Mouse (Mus musculus): Measurements from ENCODE around the gene Cited2. TPM values are rescaled to one million over a fixed set of nuclear protein-coding genes. Genes with fewer than 3 reads are reported as not detected.

The Cited2 gene
- total and polyA plus RNA-seq, 2 experiments = 9.2 to 25.6 TPM

DNA sequence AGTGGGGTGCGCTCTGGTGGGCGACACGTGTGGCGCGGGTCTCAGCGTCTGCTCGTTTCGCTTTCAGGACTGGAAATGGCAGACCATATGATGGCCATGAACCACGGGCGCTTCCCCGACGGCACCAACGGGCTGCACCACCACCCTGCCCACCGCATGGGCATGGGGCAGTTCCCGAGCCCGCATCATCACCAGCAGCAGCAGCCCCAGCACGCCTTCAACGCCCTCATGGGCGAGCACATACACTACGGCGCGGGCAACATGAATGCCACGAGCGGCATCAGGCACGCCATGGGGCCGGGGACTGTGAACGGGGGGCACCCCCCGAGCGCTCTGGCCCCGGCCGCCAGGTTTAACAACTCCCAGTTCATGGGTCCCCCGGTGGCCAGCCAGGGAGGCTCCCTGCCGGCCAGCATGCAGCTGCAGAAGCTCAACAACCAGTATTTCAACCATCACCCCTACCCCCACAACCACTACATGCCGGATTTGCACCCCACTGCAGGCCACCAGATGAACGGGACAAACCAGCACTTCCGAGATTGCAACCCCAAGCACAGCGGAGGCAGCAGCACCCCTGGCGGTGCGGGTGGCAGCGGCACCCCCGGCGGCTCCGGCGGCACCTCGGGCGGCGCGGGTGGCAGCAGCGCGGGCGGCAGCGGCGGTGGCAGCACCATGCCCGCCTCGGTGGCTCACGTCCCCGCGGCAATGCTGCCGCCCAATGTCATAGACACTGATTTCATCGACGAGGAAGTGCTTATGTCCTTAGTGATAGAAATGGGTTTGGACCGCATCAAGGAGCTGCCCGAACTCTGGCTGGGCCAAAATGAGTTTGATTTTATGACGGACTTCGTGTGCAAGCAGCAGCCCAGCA lies 1.1 kb downstream of the Cited2 start:
- Histone ChIP-seq H3K36me3 (ENCODE audit: control insufficient read depth, insufficient read depth, low read length) (no peaks in the 10 kb centered on the region), H3K9ac (ENCODE audit: low read depth, low read length) (peak overlapping the region; percentile 91), H3K27me3 (ENCODE audit: control insufficient read depth, insufficient read depth, low read length) (no peaks in the 10 kb centered on the region), H3K4me1 (ENCODE audit: control insufficient read depth, insufficient read depth, low read length) (peaks cover 9% of the 10 kb centered on the region), H3K4me3 (ENCODE audit: insufficient read depth, low read depth, low read length) (peak overlapping the region; percentile 79), H3K27ac (replicated peaks; ENCODE audit: insufficient read depth, low read depth, low read length) (peak overlapping the region; percentile 92), H3K79me2 (ENCODE audit: control insufficient read depth, insufficient read depth, low read length) (peaks cover 10% of the 10 kb centered on the region; the same call in 1 of the 2 replicates)
- DNase-seq (ENCODE audit: extremely low read depth, low read depth, low spot score) = peak; percentile 53
- TF ChIP-seq CTCF (IDR thresholded peaks at IDR 0.05; ENCODE audit: low read depth, low read length) (peak; percentile 55), POLR2A (IDR thresholded peaks at IDR 0.05; ENCODE audit: extremely low read depth, insufficient read depth, low read length) (no peak)
- 1% methylated on average over 65 of the region's 65 CpGs for WGBS

DNA sequence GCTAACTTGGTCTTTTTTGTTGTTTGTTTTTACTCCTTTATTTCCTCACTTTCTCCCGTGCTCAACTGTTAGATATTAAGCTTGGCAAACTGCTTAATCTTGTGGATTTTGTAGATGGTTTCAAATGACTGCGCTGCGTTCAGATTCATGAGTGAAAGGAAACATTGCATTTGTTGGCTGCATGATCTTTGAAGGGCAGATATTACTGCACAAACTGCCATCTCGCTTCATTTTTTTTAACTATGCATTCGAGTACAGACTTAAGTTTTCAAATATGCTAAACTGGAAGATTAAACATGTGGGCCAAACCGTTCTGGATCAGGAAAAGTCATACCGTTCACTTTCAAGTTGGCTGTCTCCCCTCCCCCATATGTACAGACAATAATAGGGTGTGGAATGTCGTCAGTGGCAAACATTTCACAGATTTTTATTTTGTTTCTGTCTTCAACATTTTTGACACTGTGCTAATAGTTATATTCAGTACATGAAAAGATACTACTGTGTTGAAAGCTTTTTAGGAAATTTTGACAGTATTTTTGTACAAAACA lies 2.1 kb downstream of the Cited2 start:
- peak; percentile 56 for DNase-seq (ENCODE audit: extremely low read depth, low read depth, low spot score)
- WGBS = 16% methylated on average over 8 of the region's 8 CpGs
- H3K9ac ChIP-seq (ENCODE audit: low read depth, low read length) = no peak overlapping the region
- TF ChIP-seq POLR2A (IDR thresholded peaks at IDR 0.05; ENCODE audit: extremely low read depth, insufficient read depth, low read length) = no peak
- TF ChIP-seq CTCF (IDR thresholded peaks at IDR 0.05; ENCODE audit: low read depth, low read length) = no peak
- H3K27ac ChIP-seq (replicated peaks; ENCODE audit: insufficient read depth, low read depth, low read length) = no peak overlapping the region
- no peaks in the 10 kb centered on the region for H3K36me3 ChIP-seq (ENCODE audit: control insufficient read depth, insufficient read depth, low read length)
- peaks cover 9% of the 10 kb centered on the region for H3K4me1 ChIP-seq (ENCODE audit: control insufficient read depth, insufficient read depth, low read length)
- H3K79me2 ChIP-seq (ENCODE audit: control insufficient read depth, insufficient read depth, low read length) = peaks cover 10% of the 10 kb centered on the region; the same call in 1 of the 2 replicates
- H3K27me3 ChIP-seq (ENCODE audit: control insufficient read depth, insufficient read depth, low read length) = no peaks in the 10 kb centered on the region
- peak overlapping the region; percentile 20; the same call in 1 of the 2 replicates for H3K4me3 ChIP-seq (ENCODE audit: insufficient read depth, low read depth, low read length)

DNA sequence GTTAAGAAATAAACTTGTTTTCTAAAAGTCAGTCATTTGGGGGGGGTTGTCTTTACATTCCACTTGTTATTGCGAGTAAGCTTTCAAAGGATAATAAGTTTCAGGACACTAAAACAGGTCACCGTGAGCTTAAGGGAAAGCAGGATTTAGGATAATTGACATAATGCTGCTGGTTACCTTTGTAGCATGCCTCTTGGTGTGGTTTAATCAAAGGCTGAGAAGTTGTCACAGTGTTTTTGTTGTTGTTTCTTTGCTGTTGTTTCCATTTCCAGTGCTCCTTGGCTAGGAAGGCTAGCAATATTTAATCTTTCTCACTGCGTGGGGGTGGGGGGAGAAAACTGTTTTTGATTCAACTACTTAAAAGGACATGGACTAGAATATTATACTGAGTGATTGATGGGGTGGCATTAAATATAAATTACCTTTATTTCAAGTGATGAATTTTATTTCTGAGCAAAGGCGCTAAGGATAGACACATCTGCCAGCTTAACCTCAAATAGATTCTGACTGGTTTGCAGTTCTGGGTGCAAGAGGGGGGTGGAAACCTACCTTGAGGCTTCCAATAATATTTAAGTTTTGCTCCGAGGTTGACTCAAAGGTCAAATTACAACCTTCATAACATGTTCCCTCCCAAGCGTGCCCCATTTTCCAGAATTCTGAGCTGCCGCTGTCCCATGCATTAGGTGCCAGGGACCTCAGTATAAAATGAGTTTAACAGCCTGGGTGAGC lies 2.8 kb downstream of the Cited2 start:
- Histone ChIP-seq H3K9ac (ENCODE audit: low read depth, low read length) (peak overlapping the region; percentile 12; the same call in 1 of the 2 replicates), H3K79me2 (ENCODE audit: control insufficient read depth, insufficient read depth, low read length) (peaks cover 10% of the 10 kb centered on the region; the same call in 1 of the 2 replicates), H3K27ac (replicated peaks; ENCODE audit: insufficient read depth, low read depth, low read length) (peak overlapping the region; percentile 24; the same call in 1 of the 2 replicates), H3K4me3 (ENCODE audit: insufficient read depth, low read depth, low read length) (no peak overlapping the region), H3K36me3 (ENCODE audit: control insufficient read depth, insufficient read depth, low read length) (no peaks in the 10 kb centered on the region), H3K27me3 (ENCODE audit: control insufficient read depth, insufficient read depth, low read length) (no peaks in the 10 kb centered on the region), H3K4me1 (ENCODE audit: control insufficient read depth, insufficient read depth, low read length) (peaks cover 9% of the 10 kb centered on the region)
- WGBS = 24% methylated on average over 7 of the region's 7 CpGs
- peak; percentile 63 for DNase-seq (ENCODE audit: extremely low read depth, low read depth, low spot score)
- TF ChIP-seq CTCF (IDR thresholded peaks at IDR 0.05; ENCODE audit: low read depth, low read length) = no peak
- TF ChIP-seq POLR2A (IDR thresholded peaks at IDR 0.05; ENCODE audit: extremely low read depth, insufficient read depth, low read length) = no peak

DNA sequence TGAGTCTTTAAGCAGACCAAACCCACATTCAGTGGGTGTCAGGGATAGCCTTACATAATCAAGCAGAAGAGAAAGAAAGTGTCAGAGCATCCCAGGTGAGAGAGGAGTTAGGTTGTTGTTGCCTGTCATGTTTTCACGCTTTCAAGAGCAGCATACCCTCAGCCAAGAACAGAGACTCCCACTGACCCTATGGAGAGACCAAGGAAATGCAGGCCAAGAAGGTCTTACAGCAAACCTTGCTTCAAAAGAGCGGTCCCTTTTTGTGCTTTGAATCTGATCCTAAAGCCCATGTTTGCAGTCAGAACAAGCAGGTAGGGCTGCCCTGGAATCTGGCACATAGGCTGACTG lies 3.3 kb downstream of the Cited2 start:
- Histone ChIP-seq H3K36me3 (ENCODE audit: control insufficient read depth, insufficient read depth, low read length) (no peaks in the 10 kb centered on the region), H3K79me2 (ENCODE audit: control insufficient read depth, insufficient read depth, low read length) (peaks cover 10% of the 10 kb centered on the region; the same call in 1 of the 2 replicates), H3K9ac (ENCODE audit: low read depth, low read length) (peak overlapping the region; percentile 12; the same call in 1 of the 2 replicates), H3K4me3 (ENCODE audit: insufficient read depth, low read depth, low read length) (no peak overlapping the region), H3K27me3 (ENCODE audit: control insufficient read depth, insufficient read depth, low read length) (no peaks in the 10 kb centered on the region), H3K4me1 (ENCODE audit: control insufficient read depth, insufficient read depth, low read length) (peaks cover 9% of the 10 kb centered on the region), H3K27ac (replicated peaks; ENCODE audit: insufficient read depth, low read depth, low read length) (peak overlapping the region; percentile 24)
- TF ChIP-seq CTCF (IDR thresholded peaks at IDR 0.05; ENCODE audit: low read depth, low read length) = no peak
- no peak for TF ChIP-seq POLR2A (IDR thresholded peaks at IDR 0.05; ENCODE audit: extremely low read depth, insufficient read depth, low read length)
- 44% methylated on average over 2 of the region's 2 CpGs for WGBS
- peak; percentile 56 for DNase-seq (ENCODE audit: extremely low read depth, low read depth, low spot score)

DNA sequence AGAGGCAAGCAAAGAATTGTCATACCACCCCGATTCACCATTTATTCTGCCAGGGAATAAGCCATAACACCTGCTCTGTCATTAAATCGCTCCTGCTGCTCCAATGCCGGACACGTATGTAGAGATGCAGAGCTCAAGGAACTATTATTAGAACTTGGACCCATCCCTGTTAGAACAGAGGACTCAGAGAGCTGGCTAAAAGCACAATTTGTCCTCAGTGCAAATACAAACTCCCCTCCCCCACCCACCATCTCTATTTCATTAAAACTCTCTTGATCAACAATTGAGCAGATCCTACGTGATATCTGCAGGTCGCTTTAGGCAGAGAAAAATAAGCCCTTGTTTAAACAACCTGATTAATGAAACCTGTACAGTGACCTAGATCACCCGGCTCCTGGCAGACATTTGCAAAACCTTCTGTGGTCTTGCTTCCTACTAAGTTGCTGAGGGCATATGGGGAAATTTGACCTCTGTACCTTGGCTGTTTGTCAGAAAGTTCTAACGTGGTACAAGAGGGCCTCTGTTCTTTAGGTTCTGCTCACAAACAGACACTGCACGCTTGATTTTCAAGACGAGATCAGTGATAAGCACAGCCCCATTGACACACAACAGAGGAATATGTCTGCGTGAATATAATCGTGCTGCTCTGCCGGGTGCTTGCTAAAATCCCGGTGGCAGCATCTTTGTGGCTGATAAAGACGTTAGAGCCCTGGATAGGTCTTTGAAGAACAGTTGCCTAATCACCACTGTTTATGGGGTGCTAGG lies 4.3 kb downstream of the Cited2 start:
- peak overlapping the region; percentile 34; the same call in 1 of the 2 replicates for H3K9ac ChIP-seq (ENCODE audit: low read depth, low read length)
- H3K27ac ChIP-seq (replicated peaks; ENCODE audit: insufficient read depth, low read depth, low read length) = peak overlapping the region; percentile 90
- TF ChIP-seq CTCF (IDR thresholded peaks at IDR 0.05; ENCODE audit: low read depth, low read length) = no peak
- no peak for TF ChIP-seq POLR2A (IDR thresholded peaks at IDR 0.05; ENCODE audit: extremely low read depth, insufficient read depth, low read length)

More for the DNA sequence above, 4.3 kb downstream of the Cited2 start:
- WGBS = 8% methylated on average over 15 of the region's 15 CpGs
- DNase-seq (ENCODE audit: extremely low read depth, low read depth, low spot score) = peak; percentile 99
- Histone ChIP-seq H3K36me3 (ENCODE audit: control insufficient read depth, insufficient read depth, low read length) (no peaks in the 10 kb centered on the region), H3K4me1 (ENCODE audit: control insufficient read depth, insufficient read depth, low read length) (peaks cover 9% of the 10 kb centered on the region), H3K79me2 (ENCODE audit: control insufficient read depth, insufficient read depth, low read length) (peaks cover 10% of the 10 kb centered on the region; the same call in 1 of the 2 replicates), H3K27me3 (ENCODE audit: control insufficient read depth, insufficient read depth, low read length) (no peaks in the 10 kb centered on the region), H3K4me3 (ENCODE audit: insufficient read depth, low read depth, low read length) (no peak overlapping the region; the same call in 1 of the 2 replicates)

Measured in liver, adult 2 months (tissue).